Mouse (Mus musculus) CH12.LX (cell line): Measurements from ENCODE around the gene Fancc. TPM values are rescaled to one million over a fixed set of nuclear protein-coding genes. Genes with fewer than 3 reads are reported as not detected.

Experiments used
- DNase-seq: peaks from one replicate; pipeline ENCODE4 v3.0.0-alpha.2; 2013; ENCODE audit errors: extremely low read depth
- H3K27ac ChIP-seq: 2 replicates; pipeline ENCODE4 v1.5.1; 2012; ENCODE audit warnings: low read depth, mild to moderate bottlenecking, control low read depth, moderate library complexity; ENCODE audit not compliant: insufficient read depth
- H3K27me3 ChIP-seq: replicated peaks from 2 replicates; pipeline ENCODE3; 2012; ENCODE audit warnings: inconsistent platforms
- H3K36me3 ChIP-seq, 2 experiments: replicated peaks in 1 of 2; 2 replicates each; pipeline versions ENCODE3 to v1.6.1; 2012; ENCODE audit warnings: inconsistent platforms in 1 of 2, low read length in 1 of 2, mild to moderate bottlenecking in 1 of 2, mixed read lengths in 1 of 2, moderate library complexity in 1 of 2; ENCODE audit not compliant: control insufficient read depth in 1 of 2, insufficient read depth in 1 of 2
- H3K4me1 ChIP-seq, 2 experiments: 2 replicates each; pipeline ENCODE4 v1.6.1; 2012; ENCODE audit warnings: inconsistent platforms in 1 of 2, moderate library complexity in 1 of 2; ENCODE audit not compliant: insufficient read depth in 2 of 2, control insufficient read depth in 1 of 2
- H3K4me2 ChIP-seq: 2 replicates; pipeline ENCODE4 v1.6.1; 2012; ENCODE audit warnings: low read depth, mild to moderate bottlenecking, control low read depth; ENCODE audit not compliant: poor library complexity, insufficient read depth, severe bottlenecking
- H3K4me3 ChIP-seq, 3 experiments: fragments of 150-350 bp in 1 of 3; sonication (generic) in 1 of 3; replicated peaks in 1 of 3; 2 replicates each; pipeline versions ENCODE3 to v1.5.1; 2011 to 2012; ENCODE audit warnings: low read depth in 2 of 3, low read length in 2 of 3, mild to moderate bottlenecking in 2 of 3, moderate library complexity in 2 of 3, control low read depth in 1 of 3, improper control_type of control experiment in 1 of 3, inconsistent platforms in 1 of 3, mixed read lengths in 1 of 3; ENCODE audit not compliant: poor library complexity in 1 of 3
- H3K79me2 ChIP-seq: replicated peaks from 2 replicates; pipeline ENCODE4 v1.6.1; 2012; ENCODE audit warnings: mild to moderate bottlenecking, moderate library complexity; ENCODE audit not compliant: control insufficient read depth, poor library complexity, insufficient read depth, severe bottlenecking; ENCODE audit errors: extremely low read depth
- H3K9ac ChIP-seq: 2 replicates; pipeline ENCODE4 v1.6.1; 2012; ENCODE audit warnings: low read depth, mild to moderate bottlenecking, control low read depth, moderate library complexity; ENCODE audit not compliant: insufficient read depth
- H3K9me3 ChIP-seq: replicated peaks from 2 replicates; pipeline ENCODE3; 2012; ENCODE audit warnings: low read length, inconsistent platforms, mixed read lengths
- CHD1 ChIP-seq: IDR thresholded peaks from 2 replicates; pipeline ENCODE4 v1.6.1; 2012; ENCODE audit warnings: low read depth, low read length, improper control_type of control experiment, inconsistent platforms
- CHD2 ChIP-seq: IDR thresholded peaks from 2 replicates; pipeline ENCODE4 v1.6.1; 2011; ENCODE audit warnings: low read length, improper control_type of control experiment
- CTCF ChIP-seq, 2 experiments: IDR thresholded peaks in 1 of 2; conservative IDR thresholded peaks in 1 of 2; 2 replicates each; pipeline ENCODE4 v1.5.1; 2011 to 2012; ENCODE audit warnings: low read depth in 2 of 2, low read length in 2 of 2, improper control_type of control experiment in 1 of 2, inconsistent platforms in 1 of 2, mild to moderate bottlenecking in 1 of 2, moderate library complexity in 1 of 2
- EP300 ChIP-seq: IDR thresholded peaks from 2 replicates; pipeline ENCODE4 v1.6.1; 2011; ENCODE audit warnings: low read length, improper control_type of control experiment
- ETS1 ChIP-seq: conservative IDR thresholded peaks from 2 replicates; pipeline ENCODE4 v1.6.1; 2012; ENCODE audit warnings: low read depth, mild to moderate bottlenecking, inconsistent platforms, low read length, improper control_type of control experiment, moderate library complexity
- GABPA ChIP-seq: IDR thresholded peaks from 2 replicates; pipeline ENCODE4 v1.6.1; 2012; ENCODE audit warnings: low read depth, low read length, improper control_type of control experiment, inconsistent platforms; ENCODE audit not compliant: insufficient replicate concordance
- JUN ChIP-seq: IDR thresholded peaks from 2 replicates; pipeline ENCODE4 v1.6.1; 2011; ENCODE audit warnings: low read depth, mild to moderate bottlenecking, low read length, improper control_type of control experiment, moderate library complexity; ENCODE audit not compliant: insufficient read depth
- JUND ChIP-seq: conservative IDR thresholded peaks from 2 replicates; pipeline ENCODE4 v1.6.1; 2011; ENCODE audit warnings: low read depth, low read length, improper control_type of control experiment
- KAT2A ChIP-seq: IDR thresholded peaks from 2 replicates; pipeline ENCODE4 v1.6.1; 2012; ENCODE audit warnings: low read length, improper control_type of control experiment, inconsistent platforms; ENCODE audit not compliant: insufficient replicate concordance
- MAZ ChIP-seq: IDR thresholded peaks from 2 replicates; pipeline ENCODE4 v1.6.1; 2012; ENCODE audit warnings: low read depth, mild to moderate bottlenecking, inconsistent platforms, low read length, improper control_type of control experiment, moderate library complexity
- MXI1 ChIP-seq: IDR thresholded peaks from 2 replicates; pipeline ENCODE4 v1.6.1; 2011; ENCODE audit warnings: mild to moderate bottlenecking, low read depth, low read length, improper control_type of control experiment
- NRF1 ChIP-seq: IDR thresholded peaks from 2 replicates; pipeline ENCODE4 v1.6.1; 2014; ENCODE audit warnings: low read depth, mild to moderate bottlenecking, inconsistent platforms, low read length, improper control_type of control experiment, moderate library complexity
- PAX5 ChIP-seq: IDR thresholded peaks from 2 replicates; pipeline ENCODE4 v1.6.1; 2012; ENCODE audit warnings: low read length, inconsistent platforms, mixed read lengths
- RCOR1 ChIP-seq: conservative IDR thresholded peaks from 2 replicates; pipeline ENCODE4 v1.6.1; 2012; ENCODE audit warnings: low read depth, mild to moderate bottlenecking, inconsistent platforms, low read length, improper control_type of control experiment
- SIN3A ChIP-seq: IDR thresholded peaks from 2 replicates; pipeline ENCODE4 v1.6.1; 2012; ENCODE audit warnings: low read length, improper control_type of control experiment, inconsistent platforms
- SMC3 ChIP-seq: IDR thresholded peaks from 2 replicates; pipeline ENCODE4 v1.6.1; 2011; ENCODE audit warnings: low read depth, low read length, improper control_type of control experiment
- TCF12 ChIP-seq: IDR thresholded peaks from 2 replicates; pipeline ENCODE4 v1.6.1; 2014; ENCODE audit warnings: low read depth, mild to moderate bottlenecking, inconsistent platforms, low read length, improper control_type of control experiment
- UBTF ChIP-seq: IDR thresholded peaks from 2 replicates; pipeline ENCODE4 v1.6.1; 2012; ENCODE audit warnings: low read depth, mild to moderate bottlenecking, inconsistent platforms, low read length, improper control_type of control experiment, moderate library complexity
- USF1 ChIP-seq: IDR thresholded peaks from 2 replicates; pipeline ENCODE4 v1.6.1; 2014; ENCODE audit warnings: low read depth, mild to moderate bottlenecking, inconsistent platforms, low read length, improper control_type of control experiment
- ZC3H11A ChIP-seq: IDR thresholded peaks from 2 replicates; pipeline ENCODE4 v1.6.1; 2012; ENCODE audit warnings: low read depth, mild to moderate bottlenecking, inconsistent platforms, low read length, improper control_type of control experiment
- ZMIZ1 ChIP-seq: IDR thresholded peaks from 2 replicates; pipeline ENCODE4 v1.6.1; 2012; ENCODE audit warnings: low read depth, mild to moderate bottlenecking, inconsistent platforms, low read length, improper control_type of control experiment
- dilution Hi-C: fragments of 300-500 bp; cut with MboI; formaldehyde crosslinking; loops from 2 replicates; pipeline ENCODE4 v1.14.3; 2020; ENCODE audit warnings: low sequenced_read_pairs; ENCODE audit not compliant: extremely low pct_unique_long_range_greater_than_20kb, extremely low pct_ligation_motif_present
- in situ Hi-C: fragments of 300-500 bp; cut with MboI; formaldehyde crosslinking; loops from 3 replicates; pipeline ENCODE4 v1.14.3; 2019; ENCODE audit warnings: low sequenced_read_pairs, low pct_ligation_motif_present, low pct_unique_long_range_greater_than_20kb, mixed read lengths
- polyA plus RNA-seq: library from polyadenylated mRNA; unstranded; fragments of >175 nt; gene quantifications from 2 replicates; pipeline ENCODE4 v1.2.1, GENCODE M21; 2012; ENCODE audit warnings: low read depth; ENCODE audit not compliant: insufficient read length
- total RNA-seq, 2 experiments: library from RNA; depleted of rRNA; stranded (reverse); fragments of 300-350 nt in 1 of 2; fragments of >200 nt in 1 of 2; gene quantifications; 2 replicates each; pipeline ENCODE4 v1.2.3; 2012 to 2014

Fancc gene
- total and polyA plus RNA-seq, 3 experiments, result 8.2 to 12.4 (median 8.7) TPM

- in situ Hi-C loops, result no loop called here
Measured at GRCm38 (mm10) chr13:63296300-63296699, 200.8 kb downstream of the Fancc start.

GRCm38 (mm10) chr13:63294359-63295193, 202.5 kb downstream of the Fancc start:
- no peak overlapping the region for H3K9ac ChIP-seq
- no peak for DNase-seq
- no peaks in the 10 kb centered on the region for H3K4me1 ChIP-seq
- no peaks in the 10 kb centered on the region for H3K9me3 ChIP-seq
- H3K79me2 ChIP-seq, result no peaks in the 10 kb centered on the region
- H3K36me3 ChIP-seq, result peaks cover 22 to 77% of the 10 kb centered on the region in 2 experiments
- H3K4me2 ChIP-seq, result no peak overlapping the region
- no peak overlapping the region for H3K4me3 ChIP-seq
- in situ Hi-C loops, result no loop called here
- TF ChIP-seq CTCF (conservative IDR thresholded peaks at IDR 0.05 in 1 of 2, IDR thresholded peaks at IDR 0.05 in 1 of 2; ENCODE audit: low read depth in 2 of 2, low read length in 2 of 2), result no peak
- no peak for TF ChIP-seq USF1
- TF ChIP-seq SIN3A, result no peak
- no peak for TF ChIP-seq NRF1
- no peak for TF ChIP-seq ZMIZ1
- no peak for TF ChIP-seq CHD2
- no peak for TF ChIP-seq UBTF
- no peak for TF ChIP-seq SMC3
- TF ChIP-seq TCF12, result no peak
- no peak for TF ChIP-seq ETS1
- TF ChIP-seq RCOR1, result no peak
- TF ChIP-seq ZC3H11A, result no peak
- no peak for TF ChIP-seq JUN
- TF ChIP-seq JUND, result no peak
- no peak for TF ChIP-seq GABPA
- no peak for TF ChIP-seq PAX5
- no peak for TF ChIP-seq MXI1
- no peak for TF ChIP-seq EP300
- TF ChIP-seq, all 38 proteins: peak for 0
- dilution Hi-C loops, result no loop called here
- Histone ChIP-seq H3K27ac (no peak overlapping the region), H3K27me3 (no peaks in the 10 kb centered on the region)

More at GRCm38 (mm10) chr13:63296300-63296699, 200.8 kb downstream of the Fancc start:
- no peak for DNase-seq
- Histone ChIP-seq H3K4me2 (no peak overlapping the region), H3K36me3 (peaks cover 37 to 77% of the 10 kb centered on the region in 2 experiments), H3K79me2 (no peaks in the 10 kb centered on the region), H3K4me3 (no peak overlapping the region), H3K27ac (no peak overlapping the region), H3K9me3 (no peaks in the 10 kb centered on the region), H3K4me1 (no peaks in the 10 kb centered on the region), H3K27me3 (no peaks in the 10 kb centered on the region), H3K9ac (no peak overlapping the region)
- dilution Hi-C loops, result no loop called here
- no peak for TF ChIP-seq EP300
- no peak for TF ChIP-seq MAZ
- no peak for TF ChIP-seq CHD1
- no peak for TF ChIP-seq JUN
- TF ChIP-seq KAT2A, result no peak
- no peak for TF ChIP-seq USF1
